Mouse (Mus musculus) cerebellum, adult 2 months (tissue): ENCODE measurements around the gene Farsa.

ENCODE experiments used
- CTCF ChIP-seq: fragments of 200-500 bp; IDR thresholded peaks from 2 replicates; pipeline ENCODE4 v1.5.1; 2011; ENCODE audit warnings: low read depth, mild to moderate bottlenecking, control low read depth, low read length, moderate library complexity, borderline replicate concordance; ENCODE audit not compliant: insufficient read depth
- POLR2A ChIP-seq: fragments of 200-500 bp; IDR thresholded peaks from 2 replicates; pipeline ENCODE4 v1.6.1; 2011; ENCODE audit warnings: low read length, control low read depth, borderline replicate concordance; ENCODE audit not compliant: insufficient read depth

DNA sequence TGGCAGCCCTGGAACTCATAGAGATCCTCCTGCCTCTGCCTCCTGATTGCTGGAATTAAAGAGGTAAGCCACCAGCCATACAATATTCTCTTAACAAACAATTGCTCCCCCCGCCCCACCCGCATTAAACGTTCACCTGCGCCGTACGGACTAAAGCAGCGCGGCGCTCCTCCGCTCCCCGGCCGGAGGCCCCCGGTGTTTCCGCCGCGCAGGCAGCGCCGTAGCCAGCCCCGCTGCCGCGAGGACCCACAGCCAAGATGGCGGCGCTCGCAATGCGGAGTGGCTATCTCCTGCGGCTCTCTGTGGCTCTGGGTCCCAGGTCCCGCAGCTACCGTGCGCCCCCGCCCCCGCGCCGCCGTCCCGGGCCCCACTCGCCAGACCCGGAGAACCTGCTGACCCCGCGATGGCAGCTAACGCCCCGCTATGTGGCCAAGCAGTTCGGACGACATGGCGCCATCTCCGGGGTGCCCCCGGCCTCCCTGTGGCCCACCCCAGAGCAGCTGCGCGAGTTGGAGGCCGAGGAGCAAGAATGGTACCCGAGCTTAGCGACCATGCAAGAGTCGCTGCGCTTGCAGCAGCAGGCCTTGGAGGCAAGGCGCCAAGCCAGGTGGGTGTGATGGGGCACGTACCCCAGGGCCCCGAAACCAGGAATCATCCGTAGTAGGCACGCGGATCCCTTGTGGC lies 24.6 kb upstream of the Farsa start:
- no peak for TF ChIP-seq CTCF
- TF ChIP-seq POLR2A, result peak; percentile 69
